Mouse (Mus musculus) heart, postnatal 4 days (tissue): ENCODE data around the gene Farp2. TPM values are rescaled to one million over a fixed set of nuclear protein-coding genes. Genes with fewer than 3 reads are reported as not detected.
A peak's percentile ranks its signal among the peaks of the same experiment; 100 is the strongest.

Experiments used
- DNase-seq: peaks from one replicate; pipeline ENCODE4 v3.0.0; 2021
- total RNA-seq, 2 experiments: library from RNA; stranded (reverse); gene quantifications; 2 replicates each; pipeline ENCODE4 v1.2.3; 2021

Gene Farp2
- total RNA-seq, 2 experiments from 2014 or later: 15.3 to 16.8 TPM

DNA sequence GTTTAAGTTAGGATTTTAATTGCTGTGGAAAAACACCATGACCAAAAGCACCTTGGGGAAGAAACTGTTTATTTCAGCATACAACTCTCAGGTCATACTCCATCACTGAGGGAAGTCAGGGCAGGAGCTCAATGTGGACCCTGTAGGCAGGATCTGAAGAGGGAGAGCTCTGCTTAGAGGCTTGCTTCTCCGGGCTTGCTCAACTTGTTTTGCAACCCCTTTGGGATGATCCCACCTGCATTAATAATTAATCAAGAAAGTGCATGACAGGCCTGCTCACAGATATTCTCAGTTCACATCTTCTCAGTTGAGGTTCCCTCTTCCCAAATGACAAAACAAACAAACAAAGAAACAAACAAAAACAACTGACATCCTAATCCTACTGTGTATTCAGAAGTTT lies 51.8 kb downstream of the Farp2 start:
- no peak for DNase-seq

GRCm38 (mm10) chr1:93564781-93565180 lies 52.9 kb downstream of the Farp2 start:
- no peak for DNase-seq

DNA sequence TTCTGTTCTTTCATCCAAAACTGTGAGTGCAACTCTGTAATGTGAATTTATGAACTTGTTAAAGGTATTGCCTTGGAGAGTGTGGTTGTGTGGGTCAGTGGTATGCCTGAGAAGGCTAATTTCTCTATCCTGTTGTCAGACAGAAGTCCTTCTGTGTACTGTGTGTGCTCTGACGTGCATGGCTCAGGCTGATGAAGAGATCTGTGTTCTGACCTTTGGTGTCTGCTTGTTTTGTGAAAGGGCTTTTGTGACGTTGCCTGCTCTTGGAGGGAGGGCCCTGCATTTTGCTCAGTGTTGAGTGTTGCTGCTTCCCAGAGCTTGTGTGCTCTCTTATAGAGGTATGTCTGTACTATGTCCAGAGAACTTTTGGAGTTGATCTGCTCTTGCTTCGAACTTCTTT lies 55.1 kb downstream of the Farp2 start:
- DNase-seq: no peak

DNA sequence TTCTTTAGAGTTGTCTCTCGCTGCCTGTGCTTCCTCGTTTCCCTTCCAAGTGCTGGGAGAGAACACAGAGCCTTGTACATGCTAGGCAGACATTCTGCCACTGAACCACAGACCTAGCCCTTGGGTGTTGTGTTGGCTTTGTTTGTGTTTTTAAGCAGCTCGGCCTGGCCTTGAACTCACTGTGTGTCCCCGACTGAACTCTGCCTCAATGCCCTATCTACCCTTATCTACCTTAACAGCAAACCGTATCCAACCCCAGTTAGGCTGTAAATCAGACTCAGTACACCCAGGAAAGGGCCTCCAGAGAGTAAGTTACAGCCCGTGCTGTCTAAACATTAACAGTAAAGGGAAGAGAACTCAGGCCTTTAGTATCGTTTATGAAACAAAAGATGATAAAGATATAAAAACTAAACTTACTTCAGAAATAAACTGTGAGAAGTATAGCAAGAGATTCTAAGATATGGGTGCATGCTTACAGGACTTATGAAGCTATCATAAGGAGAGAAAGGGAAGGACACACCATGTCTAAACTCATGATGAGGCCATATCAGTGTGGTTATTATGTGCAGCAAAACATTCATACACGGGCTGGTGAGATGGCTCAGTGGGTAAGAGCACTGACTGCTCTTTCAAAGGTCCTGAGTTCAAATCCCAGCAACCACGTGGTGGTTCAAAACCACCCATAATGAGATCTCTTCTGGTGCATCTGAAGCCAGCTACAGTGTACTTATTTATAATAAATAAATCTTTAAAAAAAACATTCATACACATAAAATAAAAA lies 56.0 kb downstream of the Farp2 start:
- DNase-seq: no peak

DNA sequence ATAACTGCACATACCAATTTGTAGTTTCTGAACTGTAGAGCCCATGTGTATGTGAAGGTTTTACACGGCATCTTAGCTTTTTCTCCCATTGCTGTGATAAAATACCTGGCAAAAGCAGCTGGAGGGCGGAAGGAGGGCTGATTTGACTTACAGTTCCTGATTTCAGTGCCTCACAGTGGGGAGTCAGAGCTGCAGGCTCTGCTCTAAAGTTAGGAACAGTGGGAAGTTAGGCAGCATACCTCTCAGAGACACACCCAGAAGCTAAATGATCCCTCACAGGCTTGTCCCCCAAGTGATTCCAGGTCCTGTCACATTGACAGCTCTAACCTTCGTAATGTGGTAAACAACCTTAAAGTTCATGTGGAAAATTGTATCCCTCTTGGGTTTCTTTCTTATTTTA lies 65.2 kb downstream of the Farp2 start:
- DNase-seq: no peak

DNA sequence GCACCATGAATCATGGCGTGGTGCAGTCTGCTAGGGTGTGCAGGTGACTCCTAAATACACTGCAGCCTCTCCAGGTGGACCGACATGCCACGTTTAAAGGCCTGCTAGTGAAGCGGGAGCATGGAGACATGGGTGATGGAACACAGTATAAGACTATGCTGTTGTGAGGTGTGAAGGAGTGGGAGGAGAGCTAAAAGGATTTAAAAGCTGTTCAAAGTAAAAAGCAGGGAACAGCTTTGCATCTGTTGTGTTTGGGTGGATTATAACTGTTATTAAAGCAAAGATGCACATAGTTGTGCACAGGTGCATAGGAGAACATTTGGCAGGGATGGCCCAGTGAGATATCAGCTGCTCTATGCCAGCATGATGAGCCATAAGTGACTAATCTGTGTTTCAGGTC lies 66.0 kb downstream of the Farp2 start:
- DNase-seq: no peak

DNA sequence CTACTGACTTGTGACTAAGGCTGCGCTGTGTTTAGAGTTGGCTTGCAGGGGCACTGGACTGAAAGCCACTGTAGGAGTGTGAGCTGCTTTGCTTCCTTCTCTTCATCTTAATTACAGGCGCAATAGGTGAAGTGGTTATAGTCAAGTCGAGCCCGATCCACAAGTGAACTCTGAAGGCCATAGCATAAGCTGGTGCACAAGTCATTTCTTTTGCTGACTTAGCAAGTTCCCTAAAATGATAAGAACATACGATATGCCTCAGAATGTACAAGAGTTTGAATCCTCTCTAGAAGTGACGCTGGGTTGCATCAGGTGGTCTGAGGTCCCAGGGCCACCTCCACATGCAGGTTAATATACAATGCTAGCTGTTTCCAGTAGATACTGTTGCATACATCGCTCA lies 69.7 kb downstream of the Farp2 start:
- no peak for DNase-seq

DNA sequence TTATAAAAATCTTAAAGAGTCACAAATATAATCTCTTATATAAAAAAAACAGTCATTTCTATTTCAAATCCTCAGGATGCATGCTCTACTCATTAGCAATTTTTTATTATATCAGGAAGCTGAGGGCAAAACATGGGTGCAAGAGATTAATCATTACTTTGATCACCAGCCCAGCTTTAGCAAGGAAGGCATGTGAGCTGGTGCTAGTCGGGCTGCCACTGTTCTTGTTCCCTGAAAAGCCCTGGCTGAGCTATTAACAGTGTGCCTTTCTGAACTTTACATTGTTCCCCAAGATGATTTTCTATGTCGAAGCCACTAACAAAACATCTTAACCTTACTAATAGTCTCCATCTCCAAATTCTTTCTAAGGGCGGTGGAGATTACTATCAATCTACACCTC lies 76.5 kb downstream of the Farp2 start:
- no peak for DNase-seq

DNA sequence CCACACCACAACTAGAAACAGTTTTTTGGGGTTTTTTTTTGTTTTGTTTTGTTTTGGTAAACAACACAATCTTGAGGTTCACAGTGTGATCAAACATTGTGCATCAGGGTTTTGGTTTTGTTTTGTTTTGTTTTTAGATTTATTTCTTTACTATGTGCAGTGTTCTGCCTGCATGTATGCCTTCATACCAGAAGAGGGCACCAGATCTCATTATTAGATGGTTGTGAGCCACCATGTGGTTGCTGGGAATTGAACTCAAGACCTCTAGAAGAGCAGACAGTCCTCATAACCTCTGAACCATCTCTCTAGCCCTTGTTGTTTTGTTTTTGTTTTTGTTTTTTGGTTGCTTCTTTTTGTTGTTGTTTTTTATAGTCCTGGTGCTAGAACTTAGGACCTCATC lies 82.1 kb downstream of the Farp2 start:
- no peak for DNase-seq

DNA sequence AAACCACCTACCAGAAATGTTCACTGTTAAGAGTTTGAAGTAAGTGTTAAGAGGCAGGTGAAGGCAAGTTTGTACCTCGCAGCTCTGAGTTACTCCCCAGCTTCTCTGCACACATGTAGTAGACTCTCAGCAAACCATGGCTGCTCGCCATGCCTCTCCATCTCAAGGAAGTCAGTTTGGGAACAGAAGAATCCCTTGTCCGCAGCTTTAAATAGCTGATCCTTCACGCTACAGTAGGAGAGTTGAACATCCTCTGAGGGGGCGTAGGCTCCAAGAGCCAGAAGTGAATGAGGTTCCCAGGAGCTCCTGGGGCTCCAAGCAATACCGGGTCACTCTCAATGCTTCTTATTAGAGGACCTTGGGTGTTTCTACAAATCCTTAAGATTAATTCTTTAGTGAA lies 84.0 kb downstream of the Farp2 start:
- DNase-seq: no peak

- no peak for DNase-seq
Measured at GRCm38 (mm10) chr1:93602911-93603310, 91.0 kb downstream of the Farp2 start.

- no peak for DNase-seq
Measured at GRCm38 (mm10) chr1:93603921-93604320, 92.0 kb downstream of the Farp2 start.

- DNase-seq: no peak
Measured at GRCm38 (mm10) chr1:93607090-93608083, 95.5 kb downstream of the Farp2 start.

DNA sequence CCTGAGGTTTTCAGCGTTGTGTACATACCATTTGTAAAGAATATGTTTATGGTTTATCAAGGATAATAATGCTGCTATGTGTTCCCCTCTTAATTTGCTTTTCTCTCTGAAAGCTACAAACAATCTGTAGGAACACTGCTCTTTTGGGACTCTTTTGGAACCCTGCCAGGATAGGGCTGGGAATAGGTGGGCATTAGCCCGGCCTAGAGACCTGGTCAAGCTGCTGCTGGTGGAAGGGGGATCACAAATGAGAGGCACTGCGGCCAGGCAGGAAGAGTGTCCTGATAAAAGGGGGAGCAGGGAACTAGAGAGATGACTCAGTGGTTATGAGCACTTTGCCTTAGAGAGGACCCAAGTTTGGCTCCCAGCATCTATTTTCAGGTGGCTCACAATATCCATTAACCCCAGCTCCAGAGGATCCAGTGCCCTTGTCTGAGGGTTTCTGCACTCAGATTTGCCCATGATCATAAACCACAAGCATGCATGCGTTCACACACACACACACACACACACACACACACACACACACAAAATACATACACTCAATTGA lies 96.9 kb downstream of the Farp2 start:
- no peak for DNase-seq

GRCm38 (mm10) chr1:93609762-93610161 lies 97.9 kb downstream of the Farp2 start:
- DNase-seq: no peak

GRCm38 (mm10) chr1:93618059-93618748 lies 106.3 kb downstream of the Farp2 start:
- no peak for DNase-seq

DNA sequence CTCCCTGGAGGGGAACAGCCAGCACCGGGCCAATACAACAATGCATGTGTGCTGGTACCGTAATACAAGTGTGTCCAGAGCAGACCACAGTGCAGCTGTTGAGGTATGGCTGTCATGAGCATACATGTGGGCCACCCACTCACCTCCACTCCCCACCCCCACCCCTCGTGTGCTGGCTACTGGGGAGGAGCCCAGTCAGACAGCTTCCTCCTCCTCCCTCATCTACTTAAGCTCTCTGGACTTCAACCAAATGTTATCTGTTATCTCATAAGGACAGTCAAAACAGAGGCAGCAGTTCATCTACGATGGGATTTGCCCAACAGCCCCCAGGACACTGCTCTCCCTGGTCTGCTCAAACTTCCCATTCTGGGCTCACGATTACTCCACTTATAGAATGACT lies 107.1 kb downstream of the Farp2 start:
- no peak for DNase-seq

DNA sequence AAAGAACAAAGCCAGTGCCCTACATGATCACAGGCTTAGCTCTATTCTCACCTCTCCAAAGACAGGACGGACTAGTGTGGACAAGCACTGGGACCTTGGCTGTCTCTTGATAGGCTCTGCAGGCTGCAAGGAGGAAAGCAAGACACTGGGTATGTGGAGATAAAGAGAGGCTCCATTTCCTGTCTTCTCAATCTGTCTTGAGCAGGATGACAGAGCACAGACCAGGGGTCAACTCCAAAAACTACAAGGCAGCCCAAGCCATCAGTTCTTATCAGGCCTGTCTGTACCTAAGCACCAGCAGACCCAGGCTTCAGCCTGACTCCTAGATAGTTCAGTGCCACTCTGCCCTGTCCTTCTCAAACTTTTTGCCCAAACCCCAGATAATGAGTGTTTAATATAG lies 112.6 kb downstream of the Farp2 start:
- no peak for DNase-seq

GRCm38 (mm10) chr1:93630796-93631195 lies 118.9 kb downstream of the Farp2 start:
- DNase-seq: no peak

DNA sequence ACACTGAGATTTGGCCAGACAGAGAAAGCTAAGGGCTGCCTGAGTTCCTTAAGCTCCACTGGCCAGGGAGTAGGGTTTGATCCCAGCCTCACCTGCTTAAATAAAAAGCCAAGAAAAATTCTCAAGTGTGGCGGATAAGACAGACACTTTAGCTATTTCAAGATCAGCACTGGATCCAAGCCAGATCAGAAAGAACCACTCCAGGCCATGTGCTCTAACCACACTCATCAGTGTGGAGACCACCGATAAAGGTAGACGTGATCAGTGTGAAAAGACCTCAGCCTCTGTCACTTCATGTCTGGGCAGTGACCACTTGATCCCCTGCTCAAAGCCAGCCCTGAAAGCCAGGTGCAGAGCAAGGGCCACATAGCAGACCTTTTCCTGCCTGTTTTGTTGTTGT lies 120.8 kb downstream of the Farp2 start:
- no peak for DNase-seq

- DNase-seq: peak; percentile 45
Measured at GRCm38 (mm10) chr1:93634481-93634891, 122.6 kb downstream of the Farp2 start.

DNA sequence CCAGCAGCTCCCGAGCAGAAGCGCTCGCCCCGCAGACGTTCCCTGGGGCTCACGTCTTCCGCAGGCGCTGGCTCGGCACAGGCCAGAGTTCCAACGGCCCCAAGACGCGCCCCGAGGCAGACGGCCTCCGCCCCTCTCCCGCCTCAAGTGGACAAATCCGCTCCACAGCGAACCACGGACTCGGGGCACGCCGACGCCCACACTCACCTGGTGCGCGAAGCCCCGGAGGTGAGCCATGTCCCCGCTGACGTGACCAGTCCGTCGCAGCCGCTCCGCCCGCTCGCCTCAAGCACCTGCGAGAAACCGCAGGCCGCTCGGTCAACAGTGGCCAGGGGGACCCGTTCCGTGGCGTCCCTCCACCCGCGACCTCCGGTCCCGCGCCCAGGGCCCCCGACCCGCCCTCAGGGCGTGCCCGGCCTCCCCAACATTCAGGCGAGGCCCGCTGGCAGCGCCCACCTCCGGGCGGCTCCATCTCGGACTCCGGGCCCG lies 123.3 kb downstream of the Farp2 start:
- peak; percentile 59 for DNase-seq
